Mouse (Mus musculus): Measurements from ENCODE around the gene Pycard.

- TF ChIP-seq E2F4 (IDR thresholded peaks at IDR 0.05; ENCODE audit: insufficient replicate concordance, low read depth, low read length) (no peak), CTCF (conservative IDR thresholded peaks at IDR 0.05 in 1 of 2, IDR thresholded peaks at IDR 0.05 in 1 of 2; ENCODE audit: low read depth in 2 of 2, low read length in 2 of 2) (peak; percentile 56 to 72), POLR2A (IDR thresholded peaks at IDR 0.05; ENCODE audit: low read depth, low read length) (no peak), NELFE (IDR thresholded peaks at IDR 0.05; ENCODE audit: low read depth, low read length) (no peak), MAX (IDR thresholded peaks at IDR 0.05; ENCODE audit: low read length) (no peak), ZNF384 (IDR thresholded peaks at IDR 0.05; ENCODE audit: low read depth, low read length) (peak; percentile 83), RCOR1 (conservative IDR thresholded peaks at IDR 0.05; ENCODE audit: low read depth, low read length) (no peak), BHLHE40 (IDR thresholded peaks at IDR 0.05; ENCODE audit: low read depth, low read length) (no peak), ZKSCAN1 (IDR thresholded peaks at IDR 0.05; ENCODE audit: borderline replicate concordance, low read depth, low read length) (no peak), ZMIZ1 (IDR thresholded peaks at IDR 0.05; ENCODE audit: low read depth, low read length) (no peak), USF1 (IDR thresholded peaks at IDR 0.05; ENCODE audit: low read depth, low read length) (no peak), TCF12 (IDR thresholded peaks at IDR 0.05; ENCODE audit: low read depth, low read length) (no peak), NRF1 (IDR thresholded peaks at IDR 0.05; ENCODE audit: low read depth, low read length) (no peak)
Measured at GRCm38 (mm10) chr7:127991643-127992487, 1.8 kb downstream of the Pycard start.

Measured in CH12.LX (cell line).